Mouse (Mus musculus): ENCODE measurements at regions not wholly inside any gene's neighbourhood (a gene's known extent, or its start where the extent isn't known, plus 50 kb on each side); places are given as distances from the start of the nearest gene placed in this dataset.

DNA sequence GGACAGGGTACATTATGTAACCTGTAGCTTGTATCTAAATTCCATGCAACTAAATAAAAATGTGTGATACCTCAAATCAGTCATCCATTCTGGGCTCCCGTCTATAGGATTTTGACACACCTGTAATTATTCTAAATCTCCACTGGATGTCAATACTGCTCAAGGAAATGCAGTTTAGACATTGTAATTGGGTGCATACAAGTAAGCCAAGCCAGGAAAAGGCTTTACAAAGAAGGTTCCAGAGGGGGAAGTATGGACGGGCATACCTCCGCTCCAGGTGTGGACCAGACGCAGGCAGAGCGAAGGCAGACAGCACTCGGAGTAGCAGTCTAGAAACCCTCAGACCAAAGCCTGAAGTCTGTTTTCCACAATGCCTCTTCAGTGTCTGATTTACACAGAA lies 97.0 kb upstream of the Ptprr start:
- DNase-seq (ENCODE audit: low read depth, low spot score) = no peak
- no peak overlapping the region for H3K9ac ChIP-seq (ENCODE audit: control insufficient read depth, low read depth, low read length, poor library complexity, severe bottlenecking)
- no peaks in the 10 kb centered on the region for H3K36me3 ChIP-seq (ENCODE audit: control insufficient read depth in 1 of 2, insufficient read depth in 2 of 2, low read length in 2 of 2)
- no peaks in the 10 kb centered on the region for H3K27me3 ChIP-seq (ENCODE audit: control insufficient read depth in 1 of 2, insufficient read depth in 2 of 2, low read length in 2 of 2)
- H3K79me2 ChIP-seq (ENCODE audit: control insufficient read depth, insufficient read depth, low read length, poor library complexity) = no peaks in the 10 kb centered on the region
- H3K4me3 ChIP-seq (ENCODE audit: control insufficient read depth in 1 of 2, insufficient read depth in 1 of 2, low read depth in 2 of 2, low read length in 2 of 2) = no peak overlapping the region
- TF ChIP-seq MXI1 (IDR thresholded peaks at IDR 0.05; ENCODE audit: low read depth, low read length) (no peak), ELF1 (IDR thresholded peaks at IDR 0.05; ENCODE audit: low read depth, low read length) (no peak), USF1 (IDR thresholded peaks at IDR 0.05; ENCODE audit: low read depth, low read length) (no peak), ZMIZ1 (IDR thresholded peaks at IDR 0.05; ENCODE audit: low read depth, low read length) (no peak), NRF1 (IDR thresholded peaks at IDR 0.05; ENCODE audit: insufficient read depth, low read depth, low read length, poor library complexity, severe bottlenecking) (no peak), MEF2A (IDR thresholded peaks at IDR 0.05; ENCODE audit: extremely low read depth, insufficient replicate concordance, low read depth, low read length, poor library complexity, severe bottlenecking) (no peak), CHD1 (IDR thresholded peaks at IDR 0.05; ENCODE audit: low read depth, low read length) (no peak), TAL1 (IDR thresholded peaks at IDR 0.05; ENCODE audit: low read length) (no peak), BHLHE40 (IDR thresholded peaks at IDR 0.05; ENCODE audit: borderline replicate concordance, low read depth, low read length) (no peak), MAZ (IDR thresholded peaks at IDR 0.05; ENCODE audit: low read depth, low read length) (no peak), GATA1 (IDR thresholded peaks at IDR 0.05; ENCODE audit: low read depth, low read length) (no peak), POLR2AphosphoS5 (IDR thresholded peaks at IDR 0.05; ENCODE audit: borderline replicate concordance, low read depth, low read length) (no peak), POLR2A (IDR thresholded peaks at IDR 0.05; ENCODE audit: control insufficient read depth in 1 of 2, insufficient read depth in 1 of 2, low read depth in 1 of 2, low read length in 2 of 2, poor library complexity in 1 of 2) (no peak), UBTF (IDR thresholded peaks at IDR 0.05; ENCODE audit: borderline replicate concordance, insufficient read depth, low read depth, low read length) (no peak), JUND (IDR thresholded peaks at IDR 0.05; ENCODE audit: low read depth, low read length) (no peak), CHD2 (IDR thresholded peaks at IDR 0.05; ENCODE audit: low read length) (no peak), CTCF (IDR thresholded peaks at IDR 0.05 in 2 of 3, conservative IDR thresholded peaks at IDR 0.05 in 1 of 3; ENCODE audit: control insufficient read depth in 1 of 3, insufficient read depth in 1 of 3, low read depth in 2 of 3, low read length in 3 of 3, poor library complexity in 1 of 3, severe bottlenecking in 1 of 3) (no peak), POLR2AphosphoS2 (IDR thresholded peaks at IDR 0.05; ENCODE audit: low read length) (no peak), KAT2A (conservative IDR thresholded peaks at IDR 0.05; ENCODE audit: low read depth, low read length) (no peak)
- H3K27ac ChIP-seq (ENCODE audit: control insufficient read depth, low read depth, low read length) = no peak overlapping the region
- no peaks in the 10 kb centered on the region for H3K9me3 ChIP-seq (replicated peaks; ENCODE audit: insufficient read depth, low read length)
- H3K4me1 ChIP-seq (ENCODE audit: control insufficient read depth in 1 of 2, insufficient read depth in 2 of 2, low read length in 2 of 2) = no peaks in the 10 kb centered on the region; a peak in 1 of 4 replicates
